Mouse (Mus musculus): ENCODE data around the gene Ndufv3. TPM values are rescaled to one million over a fixed set of nuclear protein-coding genes. Genes with fewer than 3 reads are reported as not detected.

The Ndufv3 gene
- polyA plus RNA-seq, 1 experiment from 2014 or later, result 273 TPM

- peak; percentile 94 for ATAC-seq (ENCODE audit: low FRiP score)
- H3K4me1 ChIP-seq, result peaks cover 35% of the 10 kb centered on the region
- no peaks in the 10 kb centered on the region for H3K9me3 ChIP-seq (replicated peaks)
- under 1% methylated on average over 45 of the region's 72 CpGs for WGBS
- H3K27me3 ChIP-seq, result no peaks in the 10 kb centered on the region
- peak within 1 kb of the TSS; percentile 83 for H3K4me2 ChIP-seq (replicated peaks)
- no peaks in the 10 kb centered on the region for H3K36me3 ChIP-seq
- H3K27ac ChIP-seq, result peak within 1 kb of the TSS; percentile 99
- H3K9ac ChIP-seq, result peak within 1 kb of the TSS; percentile 84
- H3K4me3 ChIP-seq, result peak within 1 kb of the TSS; percentile 60
Measured at GRCm38 (mm10) chr17:31564015-31564857, 44.3 kb downstream of the Ndufv3 start, which contains the start of gene Pknox1. Pknox1 (plus strand) TSS chr17:31564734.

GRCm38 (mm10) chr17:31564858-31565140 lies 44.9 kb downstream of the Ndufv3 start:
- peak overlapping the region; percentile 60 for H3K4me3 ChIP-seq
- peak overlapping the region; percentile 99 for H3K27ac ChIP-seq
- 0% methylated on average over 15 of the region's 44 CpGs for WGBS
- H3K4me2 ChIP-seq (replicated peaks), result peak overlapping the region; percentile 83
- H3K36me3 ChIP-seq, result no peaks in the 10 kb centered on the region
- no peaks in the 10 kb centered on the region for H3K27me3 ChIP-seq
- no peak for ATAC-seq (ENCODE audit: low FRiP score)
- peak overlapping the region; percentile 84 for H3K9ac ChIP-seq
- no peaks in the 10 kb centered on the region for H3K9me3 ChIP-seq (replicated peaks)
- H3K4me1 ChIP-seq, result peaks cover 35% of the 10 kb centered on the region

GRCm38 (mm10) chr17:31565141-31566056 lies 45.5 kb downstream of the Ndufv3 start:
- peak overlapping the region; percentile 83 for H3K4me2 ChIP-seq (replicated peaks)
- no peaks in the 10 kb centered on the region for H3K36me3 ChIP-seq
- H3K4me1 ChIP-seq, result peaks cover 35% of the 10 kb centered on the region
- peak; percentile 36 for ATAC-seq (ENCODE audit: low FRiP score)
- H3K4me3 ChIP-seq, result peak overlapping the region; percentile 60
- H3K9ac ChIP-seq, result peak overlapping the region; percentile 84
- under 1% methylated on average over 73 of the region's 88 CpGs for WGBS
- H3K27ac ChIP-seq, result peak overlapping the region; percentile 99
- no peaks in the 10 kb centered on the region for H3K9me3 ChIP-seq (replicated peaks)
- H3K27me3 ChIP-seq, result no peaks in the 10 kb centered on the region

- WGBS, result 71% methylated on average over 6 of the region's 6 CpGs
- Histone ChIP-seq H3K4me2 (replicated peaks) (peak overlapping the region; percentile 83), H3K9ac (peak overlapping the region; percentile 84), H3K4me3 (peak overlapping the region; percentile 60), H3K27ac (no peak overlapping the region), H3K27me3 (no peaks in the 10 kb centered on the region), H3K36me3 (no peaks in the 10 kb centered on the region), H3K4me1 (peaks cover 35% of the 10 kb centered on the region), H3K9me3 (replicated peaks) (no peaks in the 10 kb centered on the region)
- ATAC-seq (ENCODE audit: low FRiP score), result no peak
Measured at GRCm38 (mm10) chr17:31566276-31566675, 46.4 kb downstream of the Ndufv3 start.

- H3K27me3 ChIP-seq, result no peaks in the 10 kb centered on the region
- H3K4me1 ChIP-seq, result peaks cover 30% of the 10 kb centered on the region
- WGBS, result 97% methylated on average over 1 of the region's 1 CpGs
- no peaks in the 10 kb centered on the region for H3K9me3 ChIP-seq (replicated peaks)
- no peak overlapping the region for H3K27ac ChIP-seq
- H3K9ac ChIP-seq, result no peak overlapping the region
- no peak overlapping the region for H3K4me3 ChIP-seq
- ATAC-seq (ENCODE audit: low FRiP score), result no peak
- no peaks in the 10 kb centered on the region for H3K36me3 ChIP-seq
- no peak overlapping the region for H3K4me2 ChIP-seq (replicated peaks)
Measured at GRCm38 (mm10) chr17:31569756-31570155, 49.8 kb downstream of the Ndufv3 start.

- ATAC-seq (ENCODE audit: low FRiP score), result no peak
Measured at GRCm38 (mm10) chr17:31570321-31570925, 50.5 kb downstream of the Ndufv3 start.

GRCm38 (mm10) chr17:31571689-31572088 lies 51.8 kb downstream of the Ndufv3 start:
- Histone ChIP-seq H3K9me3 (replicated peaks) (no peaks in the 10 kb centered on the region), H3K27me3 (no peaks in the 10 kb centered on the region), H3K9ac (no peak overlapping the region), H3K27ac (no peak overlapping the region), H3K36me3 (0 out of 2 replicates have a peak, but pooled peaks cover 3% of the 10 kb centered on the region), H3K4me2 (replicated peaks) (no peak overlapping the region), H3K4me1 (peaks cover 20% of the 10 kb centered on the region), H3K4me3 (no peak overlapping the region)
- no peak for ATAC-seq (ENCODE audit: low FRiP score)
- 89% methylated on average over 5 of the region's 5 CpGs for WGBS

More at GRCm38 (mm10) chr17:31570321-31570925, 50.5 kb downstream of the Ndufv3 start:
- H3K27ac ChIP-seq, result no peak overlapping the region
- H3K4me3 ChIP-seq, result no peak overlapping the region
- no peaks in the 10 kb centered on the region for H3K36me3 ChIP-seq
- no peak overlapping the region for H3K4me2 ChIP-seq (replicated peaks)
- WGBS, result 89% methylated on average over 9 of the region's 9 CpGs
- H3K4me1 ChIP-seq, result peaks cover 30% of the 10 kb centered on the region
- no peaks in the 10 kb centered on the region for H3K27me3 ChIP-seq
- no peaks in the 10 kb centered on the region for H3K9me3 ChIP-seq (replicated peaks)
- no peak overlapping the region for H3K9ac ChIP-seq

- no peak overlapping the region for H3K9ac ChIP-seq
- no peak overlapping the region for H3K4me2 ChIP-seq (replicated peaks)
- H3K4me1 ChIP-seq, result no peaks in the 10 kb centered on the region
- H3K4me3 ChIP-seq, result no peak overlapping the region
- H3K9me3 ChIP-seq (replicated peaks), result no peaks in the 10 kb centered on the region
- H3K27me3 ChIP-seq, result no peaks in the 10 kb centered on the region
- 90% methylated on average over 7 of the region's 7 CpGs for WGBS
- H3K27ac ChIP-seq, result no peak overlapping the region
- H3K36me3 ChIP-seq, result 0 out of 2 replicates have a peak, but pooled peaks cover 3% of the 10 kb centered on the region
- no peak for ATAC-seq (ENCODE audit: low FRiP score)
Measured at GRCm38 (mm10) chr17:31574662-31575061, 54.7 kb downstream of the Ndufv3 start.

- peaks cover 16% of the 10 kb centered on the region for H3K4me1 ChIP-seq
- H3K27me3 ChIP-seq, result no peaks in the 10 kb centered on the region
- 89% methylated on average over 10 of the region's 10 CpGs for WGBS
- H3K4me2 ChIP-seq (replicated peaks), result no peak overlapping the region
- H3K36me3 ChIP-seq, result 0 out of 2 replicates have a peak, but pooled peaks cover 3% of the 10 kb centered on the region
- H3K27ac ChIP-seq, result no peak overlapping the region
- no peak overlapping the region for H3K4me3 ChIP-seq
- no peak overlapping the region for H3K9ac ChIP-seq
- no peak for ATAC-seq (ENCODE audit: low FRiP score)
- no peaks in the 10 kb centered on the region for H3K9me3 ChIP-seq (replicated peaks)
Measured at GRCm38 (mm10) chr17:31576394-31577175, 56.7 kb downstream of the Ndufv3 start.

- peak; percentile 67 for ATAC-seq (ENCODE audit: low FRiP score)
- Histone ChIP-seq H3K9me3 (replicated peaks) (no peaks in the 10 kb centered on the region), H3K4me3 (no peak overlapping the region), H3K9ac (no peak overlapping the region), H3K4me2 (replicated peaks) (no peak overlapping the region), H3K27me3 (no peaks in the 10 kb centered on the region), H3K4me1 (peaks cover 16% of the 10 kb centered on the region), H3K27ac (peak overlapping the region; percentile 40), H3K36me3 (peaks cover 15% of the 10 kb centered on the region; the same call in 1 of the 2 replicates)
- 58% methylated on average over 3 of the region's 3 CpGs for WGBS
Measured at GRCm38 (mm10) chr17:31580344-31580743, 60.4 kb downstream of the Ndufv3 start.
